Mouse (Mus musculus): Measurements from ENCODE around the gene Tmem115.

GRCm38 (mm10) chr9:107553541-107554318 is 20.0 kb downstream of the Tmem115 start:
- TF ChIP-seq CTCF (IDR thresholded peaks at IDR 0.05; ENCODE audit: low read depth, low read length), result no peak
- TF ChIP-seq POLR2A (IDR thresholded peaks at IDR 0.05; ENCODE audit: extremely low read depth, insufficient read depth, low read length), result no peak

Measured in liver, adult 2 months (tissue).